Mouse (Mus musculus) ovary, postnatal 36 days (tissue): Measurements from ENCODE around the gene Gm5150.
"Not testable (repeated sequence)": the region's sequence is repeated elsewhere in the genome, so short reads cannot be mapped to it uniquely, and the experiment has no call there.

Source experiments
- DNase-seq: peaks from one replicate; pipeline ENCODE4 v3.0.0; 2022; ENCODE audit warnings: low spot score, mixed read lengths

The Gm5150 gene

GRCm38 (mm10) chr3:16006215-16006614 is at the start of gene Gm5150:
Gm5150 (minus strand) TSS chr3:16006437.
- no peak for DNase-seq

GRCm38 (mm10) chr3:16051736-16052135 is 45.5 kb upstream of the Gm5150 start:
- not testable (repeated sequence) for DNase-seq

- no peak for DNase-seq
Observed at GRCm38 (mm10) chr3:16047288-16047687, 41.1 kb upstream of the Gm5150 start.

GRCm38 (mm10) chr3:16043315-16043714 is 37.1 kb upstream of the Gm5150 start:
- no peak for DNase-seq

GRCm38 (mm10) chr3:16024988-16025387 is 18.8 kb upstream of the Gm5150 start:
- DNase-seq = not testable (repeated sequence)

GRCm38 (mm10) chr3:16022214-16022613 is 16.0 kb upstream of the Gm5150 start:
- DNase-seq = no peak

- DNase-seq = not testable (repeated sequence)
Observed at GRCm38 (mm10) chr3:16014456-16014855, 8.2 kb upstream of the Gm5150 start.

- DNase-seq = no peak
Observed at GRCm38 (mm10) chr3:16007827-16008226, 1.6 kb upstream of the Gm5150 start.

- no peak for DNase-seq
Observed at GRCm38 (mm10) chr3:16003890-16004633, 2.2 kb downstream of the Gm5150 start.

- not testable (repeated sequence) for DNase-seq
Observed at GRCm38 (mm10) chr3:15999479-15999878, 6.8 kb downstream of the Gm5150 start.

- no peak for DNase-seq
Observed at GRCm38 (mm10) chr3:15982216-15982615, 24.0 kb downstream of the Gm5150 start.

GRCm38 (mm10) chr3:15956921-15957320 is 49.3 kb downstream of the Gm5150 start:
- no peak for DNase-seq
